Mouse (Mus musculus) MEL (cell line): ENCODE data around the gene Smc6. TPM values are rescaled to one million over a fixed set of nuclear protein-coding genes. Genes with fewer than 3 reads are reported as not detected.

Source experiments
- DNase-seq: peaks from one replicate; pipeline ENCODE4 v3.0.0; 2011; ENCODE audit warnings: low read depth, low spot score
- H3K27ac ChIP-seq: 2 replicates; pipeline ENCODE4 v1.5.1; 2012; ENCODE audit warnings: low read depth, mild to moderate bottlenecking, control low read depth, low read length, moderate library complexity; ENCODE audit not compliant: control insufficient read depth
- H3K27me3 ChIP-seq, 2 experiments: fragments of 150-350 bp in 1 of 2; sonication (generic) in 1 of 2; 2 replicates each; pipeline ENCODE4 v1.6.1; 2012; ENCODE audit warnings: low read length in 2 of 2, mild to moderate bottlenecking in 2 of 2, improper control_type of control experiment in 1 of 2, moderate library complexity in 1 of 2; ENCODE audit not compliant: insufficient read depth in 2 of 2, control insufficient read depth in 1 of 2
- H3K36me3 ChIP-seq, 2 experiments: 2 replicates each; pipeline ENCODE4 v1.6.1; 2012 to 2014; ENCODE audit warnings: low read length in 2 of 2, improper control_type of control experiment in 1 of 2, inconsistent platforms in 1 of 2, mild to moderate bottlenecking in 1 of 2; ENCODE audit not compliant: insufficient read depth in 2 of 2, control insufficient read depth in 1 of 2
- H3K4me1 ChIP-seq, 2 experiments: fragments of 150-350 bp in 1 of 2; sonication (generic) in 1 of 2; 2 replicates each; pipeline ENCODE4 v1.6.1; 2012; ENCODE audit warnings: low read length in 2 of 2, improper control_type of control experiment in 1 of 2, mild to moderate bottlenecking in 1 of 2; ENCODE audit not compliant: insufficient read depth in 2 of 2, control insufficient read depth in 1 of 2
- H3K4me3 ChIP-seq, 2 experiments: fragments of 150-350 bp in 1 of 2; sonication (generic) in 1 of 2; 2 replicates each; pipeline ENCODE4 v1.5.1; 2012; ENCODE audit warnings: low read depth in 2 of 2, low read length in 2 of 2, mild to moderate bottlenecking in 2 of 2, moderate library complexity in 2 of 2, control low read depth in 1 of 2, improper control_type of control experiment in 1 of 2; ENCODE audit not compliant: control insufficient read depth in 1 of 2, insufficient read depth in 1 of 2
- H3K79me2 ChIP-seq: 2 replicates; pipeline ENCODE4 v1.6.1; 2012; ENCODE audit warnings: mild to moderate bottlenecking, low read length, moderate library complexity; ENCODE audit not compliant: control insufficient read depth, poor library complexity, insufficient read depth
- H3K9ac ChIP-seq: 2 replicates; pipeline ENCODE4 v1.6.1; 2012; ENCODE audit warnings: low read depth, mild to moderate bottlenecking, control low read depth, low read length, moderate library complexity; ENCODE audit not compliant: control insufficient read depth, poor library complexity, severe bottlenecking
- H3K9me3 ChIP-seq: fragments of 150-350 bp; sonication (generic); replicated peaks from 2 replicates; pipeline ENCODE4 v1.6.1; 2012; ENCODE audit warnings: mild to moderate bottlenecking, low read length, improper control_type of control experiment, moderate library complexity; ENCODE audit not compliant: insufficient read depth
- BHLHE40 ChIP-seq: IDR thresholded peaks from 2 replicates; pipeline ENCODE4 v1.6.1; 2012; ENCODE audit warnings: low read depth, mild to moderate bottlenecking, inconsistent platforms, low read length, improper control_type of control experiment, borderline replicate concordance
- CHD1 ChIP-seq: IDR thresholded peaks from 2 replicates; pipeline ENCODE4 v1.6.1; 2012; ENCODE audit warnings: low read depth, mild to moderate bottlenecking, inconsistent platforms, low read length, improper control_type of control experiment
- CHD2 ChIP-seq: IDR thresholded peaks from 2 replicates; pipeline ENCODE4 v1.6.1; 2011; ENCODE audit warnings: low read length, improper control_type of control experiment
- CTCF ChIP-seq, 3 experiments: IDR thresholded peaks in 2 of 3; conservative IDR thresholded peaks in 1 of 3; 2 replicates each; pipeline ENCODE4 v1.5.1; 2011 to 2012; ENCODE audit warnings: low read length in 3 of 3, low read depth in 2 of 3, mild to moderate bottlenecking in 2 of 3, improper control_type of control experiment in 1 of 3, inconsistent platforms in 1 of 3, mixed read lengths in 1 of 3, moderate library complexity in 1 of 3; ENCODE audit not compliant: control insufficient read depth in 1 of 3, insufficient read depth in 1 of 3, poor library complexity in 1 of 3, severe bottlenecking in 1 of 3
- ETS1 ChIP-seq: IDR thresholded peaks from 2 replicates; pipeline ENCODE4 v1.6.1; 2012; ENCODE audit warnings: low read depth, mild to moderate bottlenecking, inconsistent platforms, low read length, improper control_type of control experiment, moderate library complexity
- GABPA ChIP-seq: IDR thresholded peaks from 2 replicates; pipeline ENCODE4 v1.6.1; 2012; ENCODE audit warnings: low read depth, mild to moderate bottlenecking, inconsistent platforms, low read length, improper control_type of control experiment, moderate library complexity
- JUND ChIP-seq: IDR thresholded peaks from 2 replicates; pipeline ENCODE4 v1.6.1; 2011; ENCODE audit warnings: low read depth, mild to moderate bottlenecking, improper control_type of control experiment, low read length
- MAFK ChIP-seq: IDR thresholded peaks from 2 replicates; pipeline ENCODE4 v1.6.1; 2011; ENCODE audit warnings: low read depth, mild to moderate bottlenecking, low read length, improper control_type of control experiment, borderline replicate concordance
- MEF2A ChIP-seq: IDR thresholded peaks from 2 replicates; pipeline ENCODE4 v1.6.1; 2014; ENCODE audit warnings: low read depth, mild to moderate bottlenecking, inconsistent platforms, low read length, improper control_type of control experiment; ENCODE audit not compliant: poor library complexity, insufficient replicate concordance, severe bottlenecking; ENCODE audit errors: extremely low read depth
- NRF1 ChIP-seq: IDR thresholded peaks from 2 replicates; pipeline ENCODE4 v1.6.1; 2014; ENCODE audit warnings: low read depth, mild to moderate bottlenecking, inconsistent platforms, low read length, improper control_type of control experiment, moderate library complexity; ENCODE audit not compliant: poor library complexity, insufficient read depth, severe bottlenecking
- POLR2AphosphoS5 ChIP-seq: IDR thresholded peaks from 2 replicates; pipeline ENCODE4 v1.6.1; 2012; ENCODE audit warnings: low read depth, borderline replicate concordance, mild to moderate bottlenecking, inconsistent platforms, low read length, moderate library complexity, mixed read lengths
- SIN3A ChIP-seq: IDR thresholded peaks from 2 replicates; pipeline ENCODE4 v1.6.1; 2012; ENCODE audit warnings: low read length, improper control_type of control experiment, inconsistent platforms
- USF2 ChIP-seq, 2 experiments: IDR thresholded peaks; 2 replicates each; pipeline ENCODE4 v1.6.1; 2011 to 2012; ENCODE audit warnings: improper control_type of control experiment in 2 of 2, low read length in 2 of 2, borderline replicate concordance in 1 of 2, inconsistent platforms in 1 of 2, low read depth in 1 of 2, mild to moderate bottlenecking in 1 of 2; ENCODE audit not compliant: insufficient read depth in 1 of 2
- ZKSCAN1 ChIP-seq: IDR thresholded peaks from 2 replicates; pipeline ENCODE4 v1.6.1; 2012; ENCODE audit warnings: low read depth, mild to moderate bottlenecking, inconsistent platforms, low read length, improper control_type of control experiment, moderate library complexity
- ZMIZ1 ChIP-seq: IDR thresholded peaks from 2 replicates; pipeline ENCODE4 v1.6.1; 2012; ENCODE audit warnings: low read depth, mild to moderate bottlenecking, inconsistent platforms, low read length, improper control_type of control experiment, moderate library complexity
- ZNF384 ChIP-seq: IDR thresholded peaks from 2 replicates; pipeline ENCODE4 v1.6.1; 2012; ENCODE audit warnings: low read depth, mild to moderate bottlenecking, inconsistent platforms, low read length, improper control_type of control experiment
- polyA plus RNA-seq, 2 experiments: library from polyadenylated mRNA; stranded (reverse) in 1 of 2; unstranded in 1 of 2; fragments of >175 nt in 1 of 2; fragments of >200 nt in 1 of 2; gene quantifications; 2 replicates each; pipeline versions ENCODE4 v1.2.1 to v1.2.4; 2012; ENCODE audit warnings: low replicate concordance in 2 of 2, low read depth in 1 of 2; ENCODE audit not compliant: insufficient read length in 2 of 2, insufficient read depth in 1 of 2, missing spikeins in 1 of 2
- total RNA-seq: library from RNA; depleted of rRNA; stranded (reverse); fragments of 300-350 nt; gene quantifications from 2 replicates; pipeline ENCODE4 v1.2.3, GENCODE M21; 2012

Gene Smc6
- total and polyA plus RNA-seq, 3 experiments, result 46.7 to 170 (median 63.3) TPM

- TF ChIP-seq CTCF (IDR thresholded peaks at IDR 0.05 in 2 of 3, conservative IDR thresholded peaks at IDR 0.05 in 1 of 3; ENCODE audit: control insufficient read depth in 1 of 3, insufficient read depth in 1 of 3, low read depth in 2 of 3, low read length in 3 of 3, poor library complexity in 1 of 3, severe bottlenecking in 1 of 3) (no peak), ZNF384 (no peak), MAFK (no peak), JUND (no peak), POLR2AphosphoS5 (no peak)
These were observed at the start of gene Smc6, which contains the start of gene Gen1 (continued) for GRCm38 (mm10) chr12:11265382-11266281.

- Histone ChIP-seq H3K9ac (no peak overlapping the region), H3K36me3 (no peaks in the 10 kb centered on the region), H3K79me2 (no peaks in the 10 kb centered on the region), H3K4me1 (no peaks in the 10 kb centered on the region), H3K27me3 (no peaks in the 10 kb centered on the region; a peak in 1 of 4 replicates), H3K4me3 (no peak overlapping the region), H3K9me3 (no peaks in the 10 kb centered on the region), H3K27ac (no peak overlapping the region)
- TF ChIP-seq GABPA (no peak), ZKSCAN1 (no peak), CHD1 (no peak), MEF2A (no peak), ETS1 (no peak), NRF1 (no peak), ZMIZ1 (no peak), SIN3A (no peak), USF2 (IDR thresholded peaks at IDR 0.05; ENCODE audit: borderline replicate concordance in 1 of 2, insufficient read depth in 1 of 2, low read depth in 1 of 2, low read length in 2 of 2) (no peak), CHD2 (no peak), BHLHE40 (no peak)
- DNase-seq, result no peak
These were observed 49.2 kb upstream of the Smc6 start for GRCm38 (mm10) chr12:11216454-11216853.
